Mouse (Mus musculus): ENCODE data around the gene Pkd2l1.

The Pkd2l1 gene

GRCm38 (mm10) chr19:44107661-44108521 lies 84.4 kb downstream of the Pkd2l1 start:
- in situ Hi-C loops (cut with MboI, MseI): loop anchor here in 1 of 2 experiments (5.0 kb wide), 1 partner anchor 41 kb away; the partner anchor contains the start of gene Erlin1

- in situ Hi-C loops (cut with MboI, MseI): loop anchor here in 1 of 2 experiments (5.0 kb wide), 1 partner anchor 40 kb away; the partner anchor contains the start of gene Erlin1
Observed at GRCm38 (mm10) chr19:44106831-44107660, 85.2 kb downstream of the Pkd2l1 start, which contains the start of gene Chuk. Chuk (minus strand) TSS chr19:44107480.

- in situ Hi-C loops (cut with MboI, MseI): no loop called here
Observed at GRCm38 (mm10) chr19:44104393-44104792, 87.8 kb downstream of the Pkd2l1 start.

GRCm38 (mm10) chr19:44103001-44103400 lies 89.2 kb downstream of the Pkd2l1 start:
- in situ Hi-C loops (cut with MboI, MseI): no loop called here

- in situ Hi-C loops (cut with MboI, MseI): no loop called here
Observed at GRCm38 (mm10) chr19:44100840-44101239, 91.4 kb downstream of the Pkd2l1 start.

Data from T-helper 17 cell (primary cell).